Mouse (Mus musculus): ENCODE data around the gene Zfp867.

DNA sequence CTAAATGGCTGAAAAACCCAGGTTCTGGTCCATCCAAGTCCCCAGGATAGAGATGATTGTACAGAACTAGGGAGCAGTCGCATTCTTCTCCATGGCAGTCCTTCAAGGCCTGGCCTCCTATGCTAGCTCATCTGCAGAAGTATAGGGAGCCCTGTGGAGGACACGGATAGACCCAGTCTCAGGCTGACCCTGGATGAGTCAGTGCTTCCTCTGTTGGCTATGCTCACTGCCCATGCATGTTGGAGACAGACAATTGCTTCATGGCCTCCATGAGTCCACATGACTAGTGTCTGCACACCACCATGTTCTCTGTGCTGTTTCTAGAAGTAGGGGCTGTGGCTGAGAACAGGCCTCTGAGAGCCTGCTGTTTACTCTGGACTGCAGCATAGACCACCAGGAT lies 15.9 kb downstream of the Zfp867 start:
- TF ChIP-seq MAFK (IDR thresholded peaks at IDR 0.05; ENCODE audit: insufficient read depth, low read depth, low read length) (no peak), HCFC1 (IDR thresholded peaks at IDR 0.05; ENCODE audit: borderline replicate concordance, insufficient read depth, low read length) (no peak)
